Comparison of ENCODE assay signal across 8 mouse cellular contexts in genomic region chr1:127868300-127869261, GRCm38 (mm10). TPM values are rescaled to one million over a fixed set of nuclear protein-coding genes. Genes with fewer than 3 reads are reported as not detected.
DNase-seq lines count a peak whose midpoint lies in the region; ATAC-seq and TF ChIP-seq lines count a peak whose summit lies in the region.

Gene Rab3gap1 (plus strand): TSS chr1:127868773.

- DNase-seq in ES-CJ7 (ENCODE audit: low read depth, low spot score) = peak; percentile 92
- DNase-seq in cerebellum, adult 11 months = peak; percentile 88
- DNase-seq in heart, postnatal 25 days (ENCODE audit: low spot score) = peak; percentile 73
- DNase-seq in layer of hippocampus, adult 18-20 months (ENCODE audit: low spot score in 2 of 2) = peak; percentile 84 to 90
- peak; percentile 89 for DNase-seq in lung, adult 2 months
- peak; percentile 83 to 85 for DNase-seq in thymus, adult 18-20 months

- 12% methylated on average over 47 of the region's 47 CpGs for WGBS in forebrain, embryonic 15.5 days
- WGBS in lung, adult 2 months = 12% methylated on average over 47 of the region's 47 CpGs

- intact Hi-C loops in heart, postnatal 25 days (cut with DNase I) = loop anchor here (5.0 kb wide), 2 partner anchors 96 to 239 kb away; partner anchors contain the start of gene Ccnt2

- peak within 1 kb of the TSS; percentile 60 for H3K4me2 ChIP-seq in forebrain, embryonic 15.5 days (replicated peaks)

- H3K9me3 ChIP-seq in forebrain, embryonic 15.5 days = no peaks in the 10 kb centered on the region

- peak within 1 kb of the TSS; percentile 66 for H3K9ac ChIP-seq in forebrain, embryonic 15.5 days (replicated peaks)

- no peak for TF ChIP-seq CTCF in lung, adult 2 months (IDR thresholded peaks at IDR 0.05; ENCODE audit: insufficient read depth, low read length)

- ATAC-seq in forebrain, embryonic 15.5 days (replicated peaks) = peak; percentile 99
- peak; percentile 97 for ATAC-seq in neutrophil, adult 5-6 weeks (ENCODE audit: extremely low read depth, insufficient number of reproducible peaks, low FRiP score, poor library complexity, severe bottlenecking)

- peak within 1 kb of the TSS; percentile 79 for H3K27ac ChIP-seq in forebrain, embryonic 15.5 days (replicated peaks)

- no peaks in the 10 kb centered on the region for H3K27me3 ChIP-seq in forebrain, embryonic 15.5 days

- H3K4me1 ChIP-seq in forebrain, embryonic 15.5 days = peaks cover 7% of the 10 kb centered on the region; the same call in 1 of the 2 replicates
- H3K4me1 ChIP-seq in lung, adult 2 months (ENCODE audit: control insufficient read depth, insufficient read depth, low read length) = peaks cover 2% of the 10 kb centered on the region; the same call in 1 of the 2 replicates

- TF ChIP-seq POLR2A in lung, adult 2 months (IDR thresholded peaks at IDR 0.05; ENCODE audit: borderline replicate concordance, extremely low read depth, low read depth, low read length) = peak; percentile 95

- H3K4me3 ChIP-seq in forebrain, embryonic 15.5 days = peak within 1 kb of the TSS; percentile 64
- H3K4me3 ChIP-seq in lung, adult 2 months (replicated peaks; ENCODE audit: extremely low read depth, low read depth, low read length) = peak within 1 kb of the TSS; percentile 74

- H3K36me3 ChIP-seq in forebrain, embryonic 15.5 days = peaks cover 11% of the 10 kb centered on the region; the same call in 1 of the 2 replicates

RNA-seq across cellular contexts. Expression of gene Rab3gap1, which starts in this region (rescaled TPM):
- polyA plus RNA-seq in forebrain, embryonic 15.5 days (2015; fragmentation: Nextera tagmentation; extraction: Ambion mirVana) = 17.3 and 19.2 TPM in 2 replicates
- total RNA-seq in heart, postnatal 25 days (2021) = 10 to 100 TPM; 35.0 to 38.0 TPM
- 10 to 100 TPM; 75.6 to 76.5 TPM for total RNA-seq in layer of hippocampus, adult 18-20 months (2021)
- polyA plus RNA-seq in lung, adult 2 months (2012; rRNA removed) = 20.4 and 22.2 TPM in 2 replicates
- 82.1 and 85.5 TPM in 2 replicates for total RNA-seq in neutrophil, adult 5-6 weeks (2017)

Comparison
In these comparisons a context has a peak if more than half of its experiments do, and no peak if none do; other contexts are left out.
1. Peak in every context shown above with its lines: DNase-seq, ATAC-seq, H3K4me3 ChIP-seq and H3K27ac ChIP-seq.